Mouse (Mus musculus): Measurements from ENCODE around the gene Wiz. TPM values are rescaled to one million over a fixed set of nuclear protein-coding genes. Genes with fewer than 3 reads are reported as not detected.

Wiz gene
- polyA plus RNA-seq, 1 experiment from 2014 or later = 22.0 TPM

DNA sequence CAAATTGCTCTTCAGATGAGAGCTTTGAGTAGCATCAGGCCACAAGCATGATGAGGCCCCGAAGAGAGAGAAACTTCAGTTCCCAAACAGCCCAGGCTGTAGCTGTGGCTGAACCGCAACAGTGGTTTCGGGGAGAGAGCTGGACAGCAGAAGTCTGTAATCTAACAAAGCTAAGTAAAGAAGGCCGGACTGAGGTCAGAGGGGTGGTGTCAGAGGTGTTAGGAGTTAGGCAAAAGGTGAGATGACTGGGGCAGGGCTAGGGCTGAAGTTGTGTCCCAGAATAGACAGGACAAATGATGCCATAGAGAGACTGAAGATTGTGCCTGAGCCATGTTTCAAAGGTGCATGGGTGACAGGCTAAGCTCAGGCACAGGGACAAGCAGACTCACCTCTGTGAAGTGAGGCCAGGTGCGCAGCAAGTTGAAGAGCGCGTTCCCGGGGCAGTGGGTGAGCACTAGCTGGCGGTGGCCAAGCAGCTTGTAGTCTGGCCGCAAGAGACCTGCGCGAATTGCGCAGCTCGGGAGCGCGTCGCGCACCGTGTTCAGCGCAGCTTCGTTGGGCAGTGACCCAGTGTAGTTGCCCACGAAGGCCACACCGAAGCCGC lies 26.3 kb upstream of the Wiz start:
- H3K9ac ChIP-seq (replicated peaks; ENCODE audit: low read length) = no peak overlapping the region
- no peak overlapping the region for H3K4me2 ChIP-seq (replicated peaks; ENCODE audit: low read depth, low read length)
- no peak overlapping the region for H3K4me3 ChIP-seq (ENCODE audit: low read length)
- 40% methylated on average over 24 of the region's 24 CpGs for WGBS
- H3K4me1 ChIP-seq (ENCODE audit: insufficient read depth, low read length) = no peaks in the 10 kb centered on the region
- no peaks in the 10 kb centered on the region for H3K9me3 ChIP-seq (ENCODE audit: low read length)
- no peaks in the 10 kb centered on the region for H3K36me3 ChIP-seq (ENCODE audit: insufficient read depth, low read length)
- H3K27ac ChIP-seq (ENCODE audit: low read length) = no peak overlapping the region
- ATAC-seq (ENCODE audit: low FRiP score, low TSS enrichment) = no peak
- peaks cover 8% of the 10 kb centered on the region for H3K27me3 ChIP-seq (ENCODE audit: insufficient read depth, low read length)

DNA sequence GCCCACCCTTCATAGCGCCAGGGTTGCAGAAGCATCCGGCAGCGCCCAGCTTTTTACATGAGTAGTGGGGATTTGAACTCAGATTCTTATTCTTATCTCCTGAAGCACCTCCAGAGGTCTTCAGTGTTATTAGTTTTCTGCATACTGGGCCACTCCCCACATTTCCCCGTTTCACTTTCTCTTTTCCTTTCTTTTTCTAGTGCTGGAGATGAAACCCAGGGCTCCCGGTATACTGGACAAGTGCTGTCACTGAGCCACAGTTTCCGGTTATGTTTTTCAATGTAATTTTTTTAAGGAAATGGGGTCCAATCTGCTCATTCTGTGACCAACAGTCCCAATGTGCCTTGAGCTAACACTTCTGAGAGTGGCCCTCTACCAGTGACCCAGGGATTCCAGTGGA lies 22.7 kb upstream of the Wiz start:
- Histone ChIP-seq H3K4me3 (ENCODE audit: low read length) (no peak overlapping the region), H3K4me1 (ENCODE audit: insufficient read depth, low read length) (no peaks in the 10 kb centered on the region), H3K27me3 (ENCODE audit: insufficient read depth, low read length) (peaks cover 8% of the 10 kb centered on the region), H3K9me3 (ENCODE audit: low read length) (no peaks in the 10 kb centered on the region), H3K36me3 (ENCODE audit: insufficient read depth, low read length) (no peaks in the 10 kb centered on the region), H3K4me2 (replicated peaks; ENCODE audit: low read depth, low read length) (no peak overlapping the region), H3K27ac (ENCODE audit: low read length) (no peak overlapping the region), H3K9ac (replicated peaks; ENCODE audit: low read length) (no peak overlapping the region)
- WGBS = 82% methylated on average over 6 of the region's 6 CpGs
- no peak for ATAC-seq (ENCODE audit: low FRiP score, low TSS enrichment)

- Histone ChIP-seq H3K4me3 (ENCODE audit: low read length) (no peak within 1 kb of the TSS), H3K36me3 (ENCODE audit: insufficient read depth, low read length) (no peaks in the 10 kb centered on the region), H3K27me3 (ENCODE audit: insufficient read depth, low read length) (peaks cover 9% of the 10 kb centered on the region), H3K9me3 (ENCODE audit: low read length) (no peaks in the 10 kb centered on the region), H3K4me1 (ENCODE audit: insufficient read depth, low read length) (no peaks in the 10 kb centered on the region), H3K4me2 (replicated peaks; ENCODE audit: low read depth, low read length) (no peak within 1 kb of the TSS), H3K9ac (replicated peaks; ENCODE audit: low read length) (no peak within 1 kb of the TSS), H3K27ac (ENCODE audit: low read length) (no peak within 1 kb of the TSS)
- 59% methylated on average over 8 of the region's 8 CpGs for WGBS
- ATAC-seq (ENCODE audit: low FRiP score, low TSS enrichment) = no peak
These were observed 14.2 kb upstream of the Wiz start, which contains the start of gene Rasal3 for GRCm38 (mm10) chr17:32403417-32403816. TSS of gene Rasal3 (minus strand) at chr17:32403583.

DNA sequence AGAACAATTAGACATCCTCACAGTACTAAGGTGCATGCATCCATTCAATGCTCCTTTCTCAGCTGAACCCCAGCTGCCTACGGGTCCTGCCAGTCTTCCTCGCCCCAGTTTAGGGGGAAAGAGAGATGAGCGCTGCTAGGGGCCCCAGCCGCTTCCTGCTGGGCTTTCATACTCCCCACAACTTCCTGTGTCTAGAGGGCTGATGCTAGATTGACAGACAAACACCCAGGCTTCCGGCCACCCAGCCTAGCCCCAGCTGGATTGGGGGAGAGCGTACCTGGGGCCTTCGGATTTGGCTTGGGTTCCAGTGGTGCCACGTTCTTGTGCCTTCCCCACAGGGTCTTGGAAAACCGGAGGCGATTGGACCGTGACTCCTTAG lies 13.5 kb upstream of the Wiz start:
- Histone ChIP-seq H3K4me1 (ENCODE audit: insufficient read depth, low read length) (no peaks in the 10 kb centered on the region), H3K4me3 (ENCODE audit: low read length) (no peak overlapping the region), H3K36me3 (ENCODE audit: insufficient read depth, low read length) (no peaks in the 10 kb centered on the region), H3K27ac (ENCODE audit: low read length) (no peak overlapping the region), H3K4me2 (replicated peaks; ENCODE audit: low read depth, low read length) (no peak overlapping the region), H3K9ac (replicated peaks; ENCODE audit: low read length) (no peak overlapping the region), H3K27me3 (ENCODE audit: insufficient read depth, low read length) (peaks cover 15% of the 10 kb centered on the region), H3K9me3 (ENCODE audit: low read length) (no peaks in the 10 kb centered on the region)
- WGBS = 71% methylated on average over 11 of the region's 11 CpGs
- ATAC-seq (ENCODE audit: low FRiP score, low TSS enrichment) = no peak

GRCm38 (mm10) chr17:32402011-32402778 lies 13.0 kb upstream of the Wiz start:
- no peak overlapping the region for H3K9ac ChIP-seq (replicated peaks; ENCODE audit: low read length)
- H3K4me2 ChIP-seq (replicated peaks; ENCODE audit: low read depth, low read length) = no peak overlapping the region
- no peaks in the 10 kb centered on the region for H3K9me3 ChIP-seq (ENCODE audit: low read length)
- H3K36me3 ChIP-seq (ENCODE audit: insufficient read depth, low read length) = no peaks in the 10 kb centered on the region
- no peak overlapping the region for H3K4me3 ChIP-seq (ENCODE audit: low read length)
- no peaks in the 10 kb centered on the region for H3K4me1 ChIP-seq (ENCODE audit: insufficient read depth, low read length)
- WGBS = 82% methylated on average over 9 of the region's 9 CpGs
- no peak overlapping the region for H3K27ac ChIP-seq (ENCODE audit: low read length)
- ATAC-seq (ENCODE audit: low FRiP score, low TSS enrichment) = no peak
- peaks cover 21% of the 10 kb centered on the region for H3K27me3 ChIP-seq (ENCODE audit: insufficient read depth, low read length)

DNA sequence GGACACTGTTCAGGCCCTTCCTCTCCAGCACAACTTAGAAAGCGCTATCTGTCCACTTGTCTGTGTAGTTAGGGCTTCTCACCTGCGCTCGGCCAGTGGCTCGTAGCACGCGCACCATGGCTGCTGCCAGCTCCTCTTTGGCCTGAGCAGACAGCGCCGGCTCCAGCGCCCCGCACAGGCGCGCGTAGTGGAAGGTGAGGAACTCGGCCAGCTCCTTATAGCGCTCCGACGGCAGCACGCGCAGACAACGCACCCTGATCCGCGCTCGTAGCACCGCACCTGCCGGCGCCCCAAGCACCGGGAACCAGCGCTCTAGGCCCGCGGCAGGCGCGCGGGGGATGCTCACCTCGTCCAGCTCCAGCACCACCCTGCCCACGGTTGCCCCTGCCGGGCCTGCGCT lies 7.0 kb upstream of the Wiz start:
- Histone ChIP-seq H3K4me2 (replicated peaks; ENCODE audit: low read depth, low read length) (peak overlapping the region; percentile 49), H3K36me3 (ENCODE audit: insufficient read depth, low read length) (no peaks in the 10 kb centered on the region), H3K27ac (ENCODE audit: low read length) (no peak overlapping the region), H3K9me3 (ENCODE audit: low read length) (no peaks in the 10 kb centered on the region), H3K4me1 (ENCODE audit: insufficient read depth, low read length) (peaks cover 9% of the 10 kb centered on the region; the same call in 1 of the 2 replicates), H3K27me3 (ENCODE audit: insufficient read depth, low read length) (peaks cover 66% of the 10 kb centered on the region), H3K4me3 (ENCODE audit: low read length) (peak overlapping the region; percentile 36), H3K9ac (replicated peaks; ENCODE audit: low read length) (no peak overlapping the region)
- 3% methylated on average over 27 of the region's 37 CpGs for WGBS
- ATAC-seq (ENCODE audit: low FRiP score, low TSS enrichment) = 0 out of 2 replicates have a peak, but pooled peaks have one; percentile 18

- no peak overlapping the region for H3K9ac ChIP-seq (replicated peaks; ENCODE audit: low read length)
- no peak overlapping the region for H3K27ac ChIP-seq (ENCODE audit: low read length)
- peaks cover 9% of the 10 kb centered on the region; the same call in 1 of the 2 replicates for H3K4me1 ChIP-seq (ENCODE audit: insufficient read depth, low read length)
- 85% methylated on average over 10 of the region's 10 CpGs for WGBS
- no peak overlapping the region for H3K4me2 ChIP-seq (replicated peaks; ENCODE audit: low read depth, low read length)
- no peaks in the 10 kb centered on the region for H3K9me3 ChIP-seq (ENCODE audit: low read length)
- no peaks in the 10 kb centered on the region for H3K36me3 ChIP-seq (ENCODE audit: insufficient read depth, low read length)
- ATAC-seq (ENCODE audit: low FRiP score, low TSS enrichment) = no peak
- H3K27me3 ChIP-seq (ENCODE audit: insufficient read depth, low read length) = peaks cover 68% of the 10 kb centered on the region
- no peak overlapping the region for H3K4me3 ChIP-seq (ENCODE audit: low read length)
These were observed 4.7 kb upstream of the Wiz start for GRCm38 (mm10) chr17:32393944-32394343.

- Histone ChIP-seq H3K4me3 (ENCODE audit: low read length) (peak overlapping the region; percentile 68), H3K9me3 (ENCODE audit: low read length) (no peaks in the 10 kb centered on the region), H3K4me2 (replicated peaks; ENCODE audit: low read depth, low read length) (peak overlapping the region; percentile 99), H3K9ac (replicated peaks; ENCODE audit: low read length) (peak overlapping the region; percentile 92), H3K27ac (ENCODE audit: low read length) (peak overlapping the region; percentile 88), H3K27me3 (ENCODE audit: insufficient read depth, low read length) (peaks cover 27% of the 10 kb centered on the region), H3K4me1 (ENCODE audit: insufficient read depth, low read length) (peaks cover 13% of the 10 kb centered on the region), H3K36me3 (ENCODE audit: insufficient read depth, low read length) (peaks cover 3% of the 10 kb centered on the region; the same call in 1 of the 2 replicates)
- ATAC-seq (ENCODE audit: low FRiP score, low TSS enrichment) = peak; percentile 69
- WGBS = under 1% methylated on average over 35 of the region's 39 CpGs
These were observed 704 bp downstream of the Wiz start for GRCm38 (mm10) chr17:32388370-32389100.

DNA sequence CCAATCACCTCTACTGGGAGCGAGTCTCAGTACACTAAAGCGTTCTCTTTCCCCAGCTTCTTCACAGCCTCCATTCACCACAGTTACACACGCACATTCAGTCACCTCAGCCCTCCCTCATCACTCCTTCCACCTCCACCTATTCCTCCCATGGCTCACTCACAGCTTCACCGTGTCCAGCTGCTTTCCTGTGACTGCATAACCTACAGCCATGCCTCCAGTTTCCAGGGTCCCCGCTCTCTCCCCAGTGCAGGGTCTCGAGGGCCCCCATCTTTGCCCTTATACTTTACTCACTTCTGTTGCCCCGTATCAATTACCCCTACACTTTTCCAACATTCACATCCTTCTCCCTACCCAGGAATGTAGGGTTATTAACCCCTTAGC lies 1.3 kb downstream of the Wiz start:
- 18% methylated on average over 7 of the region's 7 CpGs for WGBS
- peak overlapping the region; percentile 39; the same call in 1 of the 2 replicates for H3K27ac ChIP-seq (ENCODE audit: low read length)

More for the DNA sequence above, 1.3 kb downstream of the Wiz start:
- H3K4me1 ChIP-seq (ENCODE audit: insufficient read depth, low read length) = peaks cover 13% of the 10 kb centered on the region
- H3K36me3 ChIP-seq (ENCODE audit: insufficient read depth, low read length) = peaks cover 3% of the 10 kb centered on the region; the same call in 1 of the 2 replicates
- ATAC-seq (ENCODE audit: low FRiP score, low TSS enrichment) = peak; percentile 28; the same call in 1 of the 2 replicates
- no peaks in the 10 kb centered on the region for H3K9me3 ChIP-seq (ENCODE audit: low read length)
- H3K9ac ChIP-seq (replicated peaks; ENCODE audit: low read length) = peak overlapping the region; percentile 92
- H3K4me3 ChIP-seq (ENCODE audit: low read length) = peak overlapping the region; percentile 68
- H3K4me2 ChIP-seq (replicated peaks; ENCODE audit: low read depth, low read length) = peak overlapping the region; percentile 99
- H3K27me3 ChIP-seq (ENCODE audit: insufficient read depth, low read length) = peaks cover 22% of the 10 kb centered on the region

All from kidney, embryonic 16.5 days (tissue).